Mouse (Mus musculus): ENCODE data around the gene Dennd5b.

DNA sequence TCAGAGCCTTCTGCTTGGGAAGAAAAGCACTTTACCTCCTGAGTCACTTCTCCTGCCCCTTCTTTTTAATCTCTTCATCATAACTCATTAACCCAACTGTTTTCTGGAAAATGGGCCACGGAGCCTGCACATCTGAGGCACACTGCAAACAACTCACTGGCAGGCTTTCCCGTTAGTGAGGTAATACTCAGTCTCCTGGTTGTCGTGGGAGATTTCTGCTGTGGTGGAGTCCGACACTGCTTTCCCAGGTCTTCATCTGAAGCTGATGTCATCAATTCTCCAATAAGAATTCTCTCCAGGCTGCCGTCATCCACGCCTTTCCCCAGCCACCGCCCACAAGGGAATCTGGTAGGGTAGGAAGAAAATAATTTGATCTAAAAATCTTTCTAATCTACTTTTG, 96.5 kb downstream of the Dennd5b start:
- TF ChIP-seq CTCF (IDR thresholded peaks at IDR 0.05; ENCODE audit: low read depth, low read length), result no peak
- TF ChIP-seq GATA1 (IDR thresholded peaks at IDR 0.05; ENCODE audit: borderline replicate concordance, low read length), result no peak
- TF ChIP-seq GATA2 (IDR thresholded peaks at IDR 0.05; ENCODE audit: borderline replicate concordance, low read depth, low read length), result no peak
- no peak for TF ChIP-seq TAL1 (conservative IDR thresholded peaks at IDR 0.05; ENCODE audit: low read depth, low read length)
